Mouse (Mus musculus) ES-Bruce4 (cell line): ENCODE measurements at regions not wholly inside any gene's neighbourhood (a gene's known extent, or its start where the extent isn't known, plus 50 kb on each side); places are given as distances from the start of the nearest gene placed in this dataset.

ENCODE experiments used
- EP300 ChIP-seq: IDR thresholded peaks from 2 replicates; pipeline ENCODE4 v1.6.1; 2011; ENCODE audit warnings: low read depth, low read length; ENCODE audit not compliant: insufficient read depth
- POLR2A ChIP-seq: IDR thresholded peaks from one replicate; pipeline ENCODE4 v1.8.1; 2011; ENCODE audit warnings: low read length; ENCODE audit not compliant: insufficient read depth

GRCm38 (mm10) chr13:44554686-44555463 is 174.4 kb upstream of the Jarid2 start:
- TF ChIP-seq EP300 (no peak), POLR2A (no peak)
